Mouse (Mus musculus): ENCODE measurements at regions not wholly inside any gene's neighbourhood (a gene's known extent, or its start where the extent isn't known, plus 50 kb on each side); places are given as distances from the start of the nearest gene placed in this dataset.

DNA sequence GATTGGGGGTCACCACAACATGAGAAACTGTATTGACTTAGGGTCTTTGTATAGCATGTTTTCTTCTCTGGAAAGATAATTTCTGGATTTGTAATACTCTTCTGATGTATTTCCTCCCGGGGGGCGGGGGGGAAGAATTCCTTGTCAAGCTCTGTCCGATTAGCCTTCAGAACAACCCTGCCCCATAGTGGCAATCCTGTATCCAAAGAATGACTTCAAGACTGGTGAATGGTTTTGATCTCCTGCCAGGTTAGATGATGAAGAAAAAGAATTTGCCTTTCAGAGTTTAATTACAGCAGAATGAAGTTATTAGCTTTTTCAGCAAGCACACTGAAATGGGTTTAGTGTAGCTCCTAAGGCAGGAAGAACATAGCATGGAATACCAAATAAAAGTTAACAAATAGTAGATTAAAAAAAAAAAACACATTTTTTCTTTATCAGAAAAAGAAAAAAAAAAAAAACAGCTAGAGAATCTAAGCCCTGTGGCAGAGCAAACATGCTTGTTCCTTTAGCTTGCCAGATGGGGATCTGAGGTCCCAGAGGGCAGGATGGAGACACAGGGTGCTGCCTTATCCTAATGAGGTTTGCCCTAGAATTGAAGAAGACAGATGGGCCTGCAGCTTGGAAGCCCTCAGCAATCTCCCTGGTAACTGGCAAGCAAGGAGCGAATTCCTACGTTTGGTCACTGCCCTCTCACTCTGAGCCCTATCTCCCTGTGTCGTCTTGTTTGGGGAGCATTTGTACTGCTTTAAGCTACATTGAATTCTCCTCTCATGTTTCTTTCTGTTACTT, 280.9 kb upstream of the Gm9972 start:
- no peaks in the 10 kb centered on the region for H3K9me3 ChIP-seq (ENCODE audit: control insufficient read depth, low read length)
- no peak overlapping the region for H3K4me2 ChIP-seq (ENCODE audit: low read depth, low read length)
- no peak overlapping the region for H3K4me3 ChIP-seq (ENCODE audit: low read length)
- H3K36me3 ChIP-seq (ENCODE audit: control insufficient read depth, insufficient read depth, low read length), result no peaks in the 10 kb centered on the region
- H3K4me1 ChIP-seq (ENCODE audit: control insufficient read depth, insufficient read depth, low read length), result no peaks in the 10 kb centered on the region
- no peak overlapping the region for H3K27ac ChIP-seq (ENCODE audit: low read length)
- H3K9ac ChIP-seq (ENCODE audit: low read depth, low read length), result no peak overlapping the region
- no peaks in the 10 kb centered on the region for H3K27me3 ChIP-seq (replicated peaks; ENCODE audit: control insufficient read depth, insufficient read depth, low read length)
- no peak for ATAC-seq
- WGBS, result 57% methylated on average over 6 of the region's 6 CpGs

DNA sequence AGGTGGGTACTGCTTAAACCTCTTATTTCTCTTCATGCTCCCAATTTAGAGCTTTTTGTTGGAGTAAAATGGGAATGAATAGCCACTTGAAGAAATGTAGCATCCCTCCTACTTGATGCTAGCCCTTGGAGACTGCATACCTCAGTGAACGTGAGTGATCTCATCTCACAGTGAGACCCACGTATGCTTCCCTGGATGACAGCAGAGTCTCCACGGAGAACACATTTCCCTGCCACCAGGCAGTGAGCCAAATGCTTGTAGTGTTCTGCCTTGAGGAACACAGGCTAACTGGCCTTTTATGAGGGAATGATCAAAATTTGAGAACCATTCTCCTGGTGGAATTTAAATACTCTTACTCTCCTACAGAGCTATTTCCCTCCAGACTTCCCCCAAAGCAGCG, 280.1 kb upstream of the Gm9972 start:
- Histone ChIP-seq H3K4me1 (ENCODE audit: control insufficient read depth, insufficient read depth, low read length) (no peaks in the 10 kb centered on the region), H3K27me3 (replicated peaks; ENCODE audit: control insufficient read depth, insufficient read depth, low read length) (no peaks in the 10 kb centered on the region), H3K4me3 (ENCODE audit: low read length) (no peak overlapping the region), H3K27ac (ENCODE audit: low read length) (no peak overlapping the region), H3K9me3 (ENCODE audit: control insufficient read depth, low read length) (no peaks in the 10 kb centered on the region), H3K9ac (ENCODE audit: low read depth, low read length) (no peak overlapping the region), H3K36me3 (ENCODE audit: control insufficient read depth, insufficient read depth, low read length) (no peaks in the 10 kb centered on the region), H3K4me2 (ENCODE audit: low read depth, low read length) (no peak overlapping the region)
- WGBS, result 66% methylated on average over 4 of the region's 4 CpGs
- ATAC-seq, result no peak

DNA sequence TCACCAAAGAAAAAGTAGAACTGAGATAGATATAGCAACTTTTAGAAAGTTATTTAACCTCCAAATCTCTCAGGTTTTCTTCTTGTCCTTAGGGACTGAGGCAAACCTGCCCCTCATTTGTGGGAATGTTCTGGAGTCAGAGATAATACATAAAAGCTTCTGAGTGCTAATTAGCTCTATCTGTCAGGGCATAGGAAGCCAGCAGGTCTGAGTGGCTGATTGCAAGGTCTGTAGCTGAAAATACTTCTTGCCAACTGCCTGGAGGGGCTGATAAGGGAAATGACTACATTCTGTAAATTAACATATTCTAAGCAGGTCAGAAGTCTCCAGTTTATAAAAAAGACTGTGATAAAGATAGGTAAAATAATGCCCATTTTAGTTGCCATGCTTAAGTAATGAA, 270.3 kb upstream of the Gm9972 start:
- H3K36me3 ChIP-seq (ENCODE audit: control insufficient read depth, insufficient read depth, low read length), result no peaks in the 10 kb centered on the region
- ATAC-seq, result no peak

DNA sequence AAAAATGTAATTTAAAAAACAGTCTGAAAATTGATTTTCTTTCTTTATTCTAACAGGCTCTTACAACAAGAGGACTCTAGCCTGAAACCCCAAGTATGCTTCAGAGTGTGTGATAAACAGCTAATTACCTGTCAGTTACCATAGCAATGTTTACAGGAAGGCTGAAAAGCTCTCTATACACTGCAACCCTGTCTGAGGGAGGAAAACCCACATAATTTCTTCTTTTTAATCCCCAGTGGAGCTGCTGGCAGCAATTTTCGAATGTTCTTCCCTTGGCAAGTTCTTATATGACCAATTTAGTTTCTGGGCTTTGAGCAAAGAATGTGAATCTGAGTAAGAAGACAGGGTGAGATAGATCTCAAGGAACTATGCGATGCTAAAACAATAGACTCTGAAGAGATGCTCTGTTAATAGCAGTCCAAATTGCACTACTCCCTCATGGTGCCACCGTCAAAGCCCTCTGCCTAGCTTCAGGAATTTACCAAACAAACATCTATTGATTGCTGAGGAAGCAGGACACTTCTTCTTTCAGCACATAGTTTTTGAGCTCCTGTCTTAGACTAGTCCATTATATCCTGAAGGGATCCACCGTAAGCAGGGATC, 260.4 kb upstream of the Gm9972 start:
- WGBS, result 56% methylated on average over 4 of the region's 4 CpGs
- H3K36me3 ChIP-seq (ENCODE audit: control insufficient read depth, insufficient read depth, low read length), result no peaks in the 10 kb centered on the region
- H3K4me3 ChIP-seq (ENCODE audit: low read length), result no peak overlapping the region
- ATAC-seq, result no peak
- H3K27ac ChIP-seq (ENCODE audit: low read length), result no peak overlapping the region
- no peak overlapping the region for H3K9ac ChIP-seq (ENCODE audit: low read depth, low read length)
- H3K4me2 ChIP-seq (ENCODE audit: low read depth, low read length), result no peak overlapping the region
- no peaks in the 10 kb centered on the region for H3K4me1 ChIP-seq (ENCODE audit: control insufficient read depth, insufficient read depth, low read length)
- no peaks in the 10 kb centered on the region for H3K9me3 ChIP-seq (ENCODE audit: control insufficient read depth, low read length)
- no peaks in the 10 kb centered on the region for H3K27me3 ChIP-seq (replicated peaks; ENCODE audit: control insufficient read depth, insufficient read depth, low read length)

More for the DNA sequence above, 270.3 kb upstream of the Gm9972 start:
- H3K4me3 ChIP-seq (ENCODE audit: low read length), result no peak overlapping the region
- no peaks in the 10 kb centered on the region for H3K4me1 ChIP-seq (ENCODE audit: control insufficient read depth, insufficient read depth, low read length)
- H3K9me3 ChIP-seq (ENCODE audit: control insufficient read depth, low read length), result no peaks in the 10 kb centered on the region
- H3K27me3 ChIP-seq (replicated peaks; ENCODE audit: control insufficient read depth, insufficient read depth, low read length), result no peaks in the 10 kb centered on the region
- no peak overlapping the region for H3K4me2 ChIP-seq (ENCODE audit: low read depth, low read length)
- H3K9ac ChIP-seq (ENCODE audit: low read depth, low read length), result no peak overlapping the region
- H3K27ac ChIP-seq (ENCODE audit: low read length), result no peak overlapping the region

DNA sequence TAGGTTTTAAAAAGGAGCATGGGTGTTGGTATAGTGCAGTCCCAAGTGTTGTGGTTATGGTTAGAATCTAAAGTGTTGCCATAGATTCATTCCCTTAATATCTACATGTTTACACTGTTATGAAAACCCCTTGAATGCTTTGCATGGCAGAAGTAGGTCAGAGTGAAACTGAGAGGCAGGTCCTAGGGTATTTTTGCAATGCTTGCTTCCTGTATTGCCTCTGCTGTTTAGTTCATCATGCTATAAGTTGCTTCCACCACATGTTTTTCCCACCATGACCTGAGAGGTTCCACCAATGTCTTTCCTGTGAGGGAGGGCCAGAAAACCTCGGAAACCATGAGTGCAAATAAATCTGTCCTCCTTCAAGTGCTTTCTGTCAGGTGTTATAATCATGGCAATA, 224.1 kb upstream of the Gm9972 start:
- WGBS, result 59% methylated on average over 1 of the region's 1 CpGs
- Histone ChIP-seq H3K27ac (ENCODE audit: low read length) (no peak overlapping the region), H3K4me1 (ENCODE audit: control insufficient read depth, insufficient read depth, low read length) (no peaks in the 10 kb centered on the region), H3K4me3 (ENCODE audit: low read length) (no peak overlapping the region), H3K9ac (ENCODE audit: low read depth, low read length) (no peak overlapping the region), H3K9me3 (ENCODE audit: control insufficient read depth, low read length) (no peaks in the 10 kb centered on the region), H3K27me3 (replicated peaks; ENCODE audit: control insufficient read depth, insufficient read depth, low read length) (no peaks in the 10 kb centered on the region), H3K36me3 (ENCODE audit: control insufficient read depth, insufficient read depth, low read length) (no peaks in the 10 kb centered on the region), H3K4me2 (ENCODE audit: low read depth, low read length) (no peak overlapping the region)
- no peak for ATAC-seq

DNA sequence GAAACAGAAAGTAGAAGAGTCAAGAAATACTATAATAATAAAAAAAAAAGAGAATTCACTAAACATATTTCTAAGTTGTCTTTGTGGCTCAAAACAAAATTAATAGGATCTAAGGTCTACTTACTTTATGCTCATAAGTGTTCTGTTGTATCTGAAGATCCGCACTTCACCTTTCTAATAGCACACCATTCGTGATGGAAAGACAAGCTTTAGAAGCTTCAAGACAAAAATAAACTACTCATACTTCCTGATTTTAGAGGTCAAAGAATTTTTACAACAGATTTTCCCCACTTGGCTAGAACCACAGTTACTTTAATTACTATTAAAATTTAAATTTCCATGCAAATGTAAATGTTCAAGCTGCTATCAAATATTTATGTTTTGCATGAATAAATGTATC, 219.8 kb upstream of the Gm9972 start:
- 67% methylated on average over 2 of the region's 2 CpGs for WGBS
- ATAC-seq, result no peak

DNA sequence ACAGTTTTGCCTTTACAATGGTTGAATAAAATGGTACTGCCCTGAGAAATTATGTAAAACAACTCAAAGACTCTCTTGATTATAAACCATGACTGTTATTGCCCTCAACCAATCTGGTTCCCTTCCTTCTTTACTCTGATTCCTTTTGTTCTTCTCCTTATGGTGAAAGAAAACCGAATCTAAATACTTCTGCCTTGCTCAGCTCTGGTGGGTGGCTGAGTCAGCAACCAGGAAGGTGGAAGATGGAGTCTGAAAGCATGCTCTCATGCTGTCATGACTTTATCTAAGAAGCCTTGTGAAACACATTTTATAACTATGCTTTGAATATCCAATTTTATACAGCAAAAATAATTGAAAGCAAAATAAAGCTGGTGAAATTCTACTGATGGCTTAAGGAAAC, 212.7 kb upstream of the Gm9972 start:
- no peaks in the 10 kb centered on the region for H3K27me3 ChIP-seq (replicated peaks; ENCODE audit: control insufficient read depth, insufficient read depth, low read length)
- WGBS, result 50% methylated on average over 1 of the region's 1 CpGs
- ATAC-seq, result no peak
- H3K4me3 ChIP-seq (ENCODE audit: low read length), result no peak overlapping the region
- H3K4me2 ChIP-seq (ENCODE audit: low read depth, low read length), result no peak overlapping the region
- H3K27ac ChIP-seq (ENCODE audit: low read length), result no peak overlapping the region
- no peaks in the 10 kb centered on the region for H3K36me3 ChIP-seq (ENCODE audit: control insufficient read depth, insufficient read depth, low read length)
- no peaks in the 10 kb centered on the region for H3K4me1 ChIP-seq (ENCODE audit: control insufficient read depth, insufficient read depth, low read length)
- no peak overlapping the region for H3K9ac ChIP-seq (ENCODE audit: low read depth, low read length)
- no peaks in the 10 kb centered on the region for H3K9me3 ChIP-seq (ENCODE audit: control insufficient read depth, low read length)

More for the DNA sequence above, 219.8 kb upstream of the Gm9972 start:
- Histone ChIP-seq H3K4me2 (ENCODE audit: low read depth, low read length) (no peak overlapping the region), H3K36me3 (ENCODE audit: control insufficient read depth, insufficient read depth, low read length) (no peaks in the 10 kb centered on the region), H3K27me3 (replicated peaks; ENCODE audit: control insufficient read depth, insufficient read depth, low read length) (no peaks in the 10 kb centered on the region), H3K4me3 (ENCODE audit: low read length) (no peak overlapping the region), H3K9ac (ENCODE audit: low read depth, low read length) (no peak overlapping the region), H3K9me3 (ENCODE audit: control insufficient read depth, low read length) (no peaks in the 10 kb centered on the region), H3K27ac (ENCODE audit: low read length) (no peak overlapping the region), H3K4me1 (ENCODE audit: control insufficient read depth, insufficient read depth, low read length) (no peaks in the 10 kb centered on the region)

DNA sequence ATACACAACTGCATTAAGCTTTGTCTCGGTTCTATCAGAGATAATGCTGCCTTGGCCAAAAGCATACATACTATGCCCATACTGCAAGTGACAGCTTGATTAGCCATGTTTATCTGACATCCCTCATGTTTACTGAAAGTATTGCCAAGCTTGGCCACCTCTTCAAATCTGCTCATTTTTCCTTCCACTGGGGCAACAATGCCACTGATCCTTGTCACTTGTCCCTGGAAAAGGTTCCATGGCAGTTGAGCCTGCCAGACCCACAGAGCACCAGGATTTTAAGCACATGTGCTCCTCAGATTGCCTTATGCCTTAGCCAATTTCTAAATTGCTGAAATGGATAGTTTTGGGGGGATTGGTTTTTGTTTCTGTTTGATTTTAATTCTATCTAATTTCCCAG, 189.8 kb upstream of the Gm9972 start:
- no peak overlapping the region for H3K27ac ChIP-seq (ENCODE audit: low read length)
- WGBS, result 63% methylated on average over 1 of the region's 1 CpGs
- ATAC-seq, result no peak
- H3K4me1 ChIP-seq (ENCODE audit: control insufficient read depth, insufficient read depth, low read length), result no peaks in the 10 kb centered on the region
- no peaks in the 10 kb centered on the region for H3K36me3 ChIP-seq (ENCODE audit: control insufficient read depth, insufficient read depth, low read length)
- H3K27me3 ChIP-seq (replicated peaks; ENCODE audit: control insufficient read depth, insufficient read depth, low read length), result no peaks in the 10 kb centered on the region
- no peak overlapping the region for H3K4me3 ChIP-seq (ENCODE audit: low read length)
- no peak overlapping the region for H3K9ac ChIP-seq (ENCODE audit: low read depth, low read length)
- no peaks in the 10 kb centered on the region for H3K9me3 ChIP-seq (ENCODE audit: control insufficient read depth, low read length)
- H3K4me2 ChIP-seq (ENCODE audit: low read depth, low read length), result no peak overlapping the region

DNA sequence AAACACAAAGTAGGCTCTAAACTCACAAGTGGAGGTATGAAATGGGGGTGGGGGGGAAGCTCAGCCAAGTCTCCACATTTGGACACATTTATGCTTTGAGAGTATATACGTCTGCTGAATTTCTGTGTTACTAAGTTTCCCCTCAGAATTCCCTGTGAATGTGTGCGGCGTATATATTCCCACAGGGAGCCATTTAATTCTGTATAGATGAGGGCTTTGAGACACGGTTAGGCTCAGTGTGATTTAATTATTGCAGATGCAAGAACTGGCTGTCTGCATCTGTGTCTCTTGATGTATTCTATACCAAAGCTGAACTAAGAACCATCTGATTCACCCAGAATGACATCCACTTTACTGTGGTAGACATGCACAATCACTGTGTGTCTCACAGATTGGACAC, 181.1 kb upstream of the Gm9972 start:
- WGBS, result 83% methylated on average over 4 of the region's 4 CpGs
- Histone ChIP-seq H3K9me3 (ENCODE audit: control insufficient read depth, low read length) (no peaks in the 10 kb centered on the region), H3K4me2 (ENCODE audit: low read depth, low read length) (no peak overlapping the region), H3K36me3 (ENCODE audit: control insufficient read depth, insufficient read depth, low read length) (no peaks in the 10 kb centered on the region), H3K9ac (ENCODE audit: low read depth, low read length) (no peak overlapping the region), H3K4me1 (ENCODE audit: control insufficient read depth, insufficient read depth, low read length) (no peaks in the 10 kb centered on the region), H3K4me3 (ENCODE audit: low read length) (no peak overlapping the region), H3K27me3 (replicated peaks; ENCODE audit: control insufficient read depth, insufficient read depth, low read length) (no peaks in the 10 kb centered on the region), H3K27ac (ENCODE audit: low read length) (no peak overlapping the region)
- ATAC-seq, result no peak

DNA sequence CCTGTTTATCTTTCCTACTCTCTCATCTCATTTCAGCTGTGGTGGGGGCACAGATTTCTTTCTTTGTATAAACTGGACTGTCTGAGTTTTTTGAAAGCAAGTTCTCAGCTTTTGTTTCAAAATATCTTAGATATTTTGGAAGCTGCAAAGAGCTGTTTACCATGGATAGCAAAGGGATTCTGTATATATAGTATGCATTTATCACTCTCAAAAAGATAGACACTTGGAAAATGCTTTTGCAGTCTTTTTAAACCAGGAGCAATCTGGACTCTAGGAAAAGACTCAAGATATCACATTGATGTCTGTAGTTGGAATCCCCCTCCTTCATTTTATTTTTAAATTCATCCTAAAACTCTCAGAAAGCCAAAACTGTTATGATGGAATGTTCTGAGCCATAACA, 177.9 kb upstream of the Gm9972 start:
- H3K4me3 ChIP-seq (ENCODE audit: low read length), result no peak overlapping the region
- H3K4me1 ChIP-seq (ENCODE audit: control insufficient read depth, insufficient read depth, low read length), result no peaks in the 10 kb centered on the region
- no peak overlapping the region for H3K9ac ChIP-seq (ENCODE audit: low read depth, low read length)
- no peak overlapping the region for H3K27ac ChIP-seq (ENCODE audit: low read length)
- H3K4me2 ChIP-seq (ENCODE audit: low read depth, low read length), result no peak overlapping the region
- ATAC-seq, result no peak
- no peaks in the 10 kb centered on the region for H3K36me3 ChIP-seq (ENCODE audit: control insufficient read depth, insufficient read depth, low read length)
- no peaks in the 10 kb centered on the region for H3K9me3 ChIP-seq (ENCODE audit: control insufficient read depth, low read length)
- no peaks in the 10 kb centered on the region for H3K27me3 ChIP-seq (replicated peaks; ENCODE audit: control insufficient read depth, insufficient read depth, low read length)
